Mouse (Mus musculus): ENCODE measurements around the gene Usp54. TPM values are rescaled to one million over a fixed set of nuclear protein-coding genes. Genes with fewer than 3 reads are reported as not detected.
A peak's percentile ranks its signal among the peaks of the same experiment; 100 is the strongest.

Usp54 gene
- polyA plus RNA-seq (2012; rRNA removed), result 14.9 and 17.6 TPM in 2 replicates

DNA sequence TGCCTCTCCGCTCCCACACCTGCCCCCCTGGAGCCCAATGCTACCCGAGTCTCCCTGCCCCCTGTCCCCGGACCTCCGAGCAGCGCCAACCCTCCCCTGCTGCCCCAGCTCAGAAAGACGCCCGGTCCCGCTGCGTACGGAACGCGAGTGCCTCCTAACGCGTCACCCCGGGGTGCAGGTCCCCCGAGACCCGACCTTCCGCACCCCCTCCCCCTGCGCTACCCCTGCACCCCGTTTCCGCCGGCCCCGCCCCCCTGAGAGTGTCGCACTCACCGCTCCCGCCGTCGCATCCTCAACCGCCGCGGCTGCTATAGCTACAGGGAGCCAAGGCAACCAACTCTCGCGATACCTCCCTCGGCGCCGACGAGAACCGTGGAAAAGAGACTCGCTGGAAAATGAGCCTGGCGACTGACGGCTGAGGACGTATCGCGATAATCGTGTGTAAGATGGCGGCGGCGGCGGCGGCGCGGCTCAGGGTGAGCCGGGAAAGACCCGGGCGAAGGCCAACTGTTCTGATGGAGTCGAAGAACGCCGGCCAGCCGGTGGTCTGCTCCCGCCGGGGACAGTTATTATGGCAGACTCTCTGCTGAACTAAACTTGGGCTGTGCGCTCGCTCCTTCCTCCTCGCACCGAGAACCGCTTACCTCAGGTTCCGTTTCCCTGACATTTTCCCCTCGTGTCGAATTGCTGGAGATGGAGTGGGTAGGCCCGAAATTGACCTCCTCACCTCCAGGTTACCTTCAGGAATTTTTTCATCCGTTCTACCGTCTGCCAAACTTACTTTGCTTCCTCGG lies at the start of gene Usp54:
Gene Usp54 (minus strand): TSS at position 420 of the 794 bp plus-strand sequence.
- Histone ChIP-seq H3K4me3 (replicated peaks; ENCODE audit: extremely low read depth, low read depth, low read length) (peak within 1 kb of the TSS; percentile 95), H3K4me1 (ENCODE audit: control insufficient read depth, insufficient read depth, low read length) (peaks cover 7% of the 10 kb centered on the region)
- DNase-seq, result peak; percentile 94
- TF ChIP-seq POLR2A (IDR thresholded peaks at IDR 0.05; ENCODE audit: borderline replicate concordance, extremely low read depth, low read depth, low read length) (peak; percentile 84), CTCF (IDR thresholded peaks at IDR 0.05; ENCODE audit: insufficient read depth, low read length) (no peak)
- under 1% methylated on average over 73 of the region's 73 CpGs for WGBS

- no peak for TF ChIP-seq POLR2A (IDR thresholded peaks at IDR 0.05; ENCODE audit: borderline replicate concordance, extremely low read depth, low read depth, low read length)
- TF ChIP-seq CTCF (IDR thresholded peaks at IDR 0.05; ENCODE audit: insufficient read depth, low read length), result no peak
- no peak for DNase-seq
- 81% methylated on average over 2 of the region's 2 CpGs for WGBS
- Histone ChIP-seq H3K4me3 (replicated peaks; ENCODE audit: extremely low read depth, low read depth, low read length) (no peak overlapping the region), H3K4me1 (ENCODE audit: control insufficient read depth, insufficient read depth, low read length) (no peaks in the 10 kb centered on the region)
Observed at GRCm38 (mm10) chr14:20689009-20689408, 48.1 kb upstream of the Usp54 start.

- H3K4me3 ChIP-seq (replicated peaks; ENCODE audit: extremely low read depth, low read depth, low read length), result no peak overlapping the region
- TF ChIP-seq CTCF (IDR thresholded peaks at IDR 0.05; ENCODE audit: insufficient read depth, low read length) (no peak), POLR2A (IDR thresholded peaks at IDR 0.05; ENCODE audit: borderline replicate concordance, extremely low read depth, low read depth, low read length) (no peak)
- H3K4me1 ChIP-seq (ENCODE audit: control insufficient read depth, insufficient read depth, low read length), result no peaks in the 10 kb centered on the region
- WGBS, result 98% methylated on average over 3 of the region's 3 CpGs
- DNase-seq, result no peak
Observed at GRCm38 (mm10) chr14:20686576-20686975, 45.7 kb upstream of the Usp54 start.

- no peak for TF ChIP-seq POLR2A (IDR thresholded peaks at IDR 0.05; ENCODE audit: borderline replicate concordance, extremely low read depth, low read depth, low read length)
- TF ChIP-seq CTCF (IDR thresholded peaks at IDR 0.05; ENCODE audit: insufficient read depth, low read length), result no peak
- Histone ChIP-seq H3K4me3 (replicated peaks; ENCODE audit: extremely low read depth, low read depth, low read length) (no peak overlapping the region), H3K4me1 (ENCODE audit: control insufficient read depth, insufficient read depth, low read length) (no peaks in the 10 kb centered on the region)
- DNase-seq, result no peak
- 21% methylated on average over 3 of the region's 3 CpGs for WGBS
Observed at GRCm38 (mm10) chr14:20682498-20682897, 41.6 kb upstream of the Usp54 start.

DNA sequence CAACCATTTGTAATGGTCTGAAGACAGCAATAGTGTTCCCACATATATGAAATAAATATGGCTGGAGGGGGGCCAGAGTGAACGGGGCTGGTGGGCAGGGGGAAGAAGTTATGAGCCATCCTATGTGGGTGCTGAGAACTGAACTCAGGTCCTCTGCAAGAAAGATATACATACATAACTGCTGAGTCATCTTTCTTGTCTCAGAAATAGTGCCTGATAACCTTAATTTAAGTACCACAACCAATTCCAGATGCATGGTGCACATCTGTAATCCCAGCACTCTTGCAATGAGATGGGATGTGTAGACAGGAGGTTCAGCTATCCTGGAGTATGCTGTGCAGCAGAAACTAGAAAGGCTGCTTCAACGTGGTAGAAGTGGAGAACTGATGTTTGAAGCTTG lies 40.9 kb upstream of the Usp54 start:
- Histone ChIP-seq H3K4me1 (ENCODE audit: control insufficient read depth, insufficient read depth, low read length) (no peaks in the 10 kb centered on the region), H3K4me3 (replicated peaks; ENCODE audit: extremely low read depth, low read depth, low read length) (no peak overlapping the region)
- TF ChIP-seq POLR2A (IDR thresholded peaks at IDR 0.05; ENCODE audit: borderline replicate concordance, extremely low read depth, low read depth, low read length) (no peak), CTCF (IDR thresholded peaks at IDR 0.05; ENCODE audit: insufficient read depth, low read length) (no peak)
- 78% methylated on average over 2 of the region's 2 CpGs for WGBS
- DNase-seq, result no peak

GRCm38 (mm10) chr14:20677906-20678305 lies 37.0 kb upstream of the Usp54 start:
- H3K4me1 ChIP-seq (ENCODE audit: control insufficient read depth, insufficient read depth, low read length), result peaks cover 3% of the 10 kb centered on the region
- 90% methylated on average over 4 of the region's 4 CpGs for WGBS
- TF ChIP-seq CTCF (IDR thresholded peaks at IDR 0.05; ENCODE audit: insufficient read depth, low read length), result no peak
- no peak for TF ChIP-seq POLR2A (IDR thresholded peaks at IDR 0.05; ENCODE audit: borderline replicate concordance, extremely low read depth, low read depth, low read length)
- no peak for DNase-seq
- no peak overlapping the region for H3K4me3 ChIP-seq (replicated peaks; ENCODE audit: extremely low read depth, low read depth, low read length)

- WGBS, result under 1% methylated on average over 43 of the region's 43 CpGs
- TF ChIP-seq CTCF (IDR thresholded peaks at IDR 0.05; ENCODE audit: insufficient read depth, low read length) (no peak), POLR2A (IDR thresholded peaks at IDR 0.05; ENCODE audit: borderline replicate concordance, extremely low read depth, low read depth, low read length) (peak; percentile 88; the same call in 1 of the 2 replicates)
- peak within 1 kb of the TSS; percentile 90 for H3K4me3 ChIP-seq (replicated peaks; ENCODE audit: extremely low read depth, low read depth, low read length)
- H3K4me1 ChIP-seq (ENCODE audit: control insufficient read depth, insufficient read depth, low read length), result peaks cover 3% of the 10 kb centered on the region
- peak; percentile 98 for DNase-seq
Observed at GRCm38 (mm10) chr14:20674064-20674833, 33.4 kb upstream of the Usp54 start, which contains the start of gene Sec24c. TSS of gene Sec24c (plus strand) at chr14:20674308.

GRCm38 (mm10) chr14:20673735-20674063 lies 32.8 kb upstream of the Usp54 start:
- peak; percentile 49 for DNase-seq
- 6% methylated on average over 13 of the region's 13 CpGs for WGBS
- peaks cover 3% of the 10 kb centered on the region for H3K4me1 ChIP-seq (ENCODE audit: control insufficient read depth, insufficient read depth, low read length)
- TF ChIP-seq CTCF (IDR thresholded peaks at IDR 0.05; ENCODE audit: insufficient read depth, low read length), result no peak
- no peak for TF ChIP-seq POLR2A (IDR thresholded peaks at IDR 0.05; ENCODE audit: borderline replicate concordance, extremely low read depth, low read depth, low read length)
- H3K4me3 ChIP-seq (replicated peaks; ENCODE audit: extremely low read depth, low read depth, low read length), result peak overlapping the region; percentile 59

GRCm38 (mm10) chr14:20672990-20673389 lies 32.1 kb upstream of the Usp54 start:
- TF ChIP-seq CTCF (IDR thresholded peaks at IDR 0.05; ENCODE audit: insufficient read depth, low read length) (no peak), POLR2A (IDR thresholded peaks at IDR 0.05; ENCODE audit: borderline replicate concordance, extremely low read depth, low read depth, low read length) (no peak)
- Histone ChIP-seq H3K4me1 (ENCODE audit: control insufficient read depth, insufficient read depth, low read length) (peaks cover 3% of the 10 kb centered on the region), H3K4me3 (replicated peaks; ENCODE audit: extremely low read depth, low read depth, low read length) (no peak overlapping the region)
- 97% methylated on average over 2 of the region's 2 CpGs for WGBS
- no peak for DNase-seq
